Mouse (Mus musculus) liver, embryonic 16.5 days (tissue): ENCODE data around the gene Tanc1. TPM values are rescaled to one million over a fixed set of nuclear protein-coding genes. Genes with fewer than 3 reads are reported as not detected.
A peak's percentile ranks its signal among the peaks of the same experiment; 100 is the strongest.

ENCODE experiments used
- ATAC-seq: fragments of 200-750 bp; cut with Nextera tagmentation; 2 replicates; pipeline ENCODE4 v1.8.0; 2017; ENCODE audit warnings: low read depth, mild to moderate bottlenecking, moderate number of reproducible peaks, moderate library complexity
- H3K27ac ChIP-seq: fragments of 300-500 bp; sonication (generic); 2 replicates; pipeline ENCODE4 v1.5.1; 2014; ENCODE audit warnings: mild to moderate bottlenecking, low read length
- H3K27me3 ChIP-seq: fragments of 300-500 bp; sonication (generic); 2 replicates; pipeline ENCODE4 v1.6.1; 2014; ENCODE audit warnings: low read depth, low read length, mixed read lengths; ENCODE audit not compliant: control insufficient read depth, insufficient read depth
- H3K36me3 ChIP-seq: fragments of 300-500 bp; sonication (generic); 2 replicates; pipeline ENCODE4 v1.6.1; 2014; ENCODE audit warnings: mild to moderate bottlenecking; ENCODE audit not compliant: control insufficient read depth, insufficient read depth
- H3K4me1 ChIP-seq: fragments of 300-500 bp; sonication (generic); 2 replicates; pipeline ENCODE4 v1.6.1; 2014; ENCODE audit warnings: low read depth, low read length, mixed read lengths; ENCODE audit not compliant: control insufficient read depth
- H3K4me2 ChIP-seq: fragments of 300-500 bp; sonication (generic); 2 replicates; pipeline ENCODE4 v1.6.1; 2014; ENCODE audit warnings: low read depth, low read length, mixed read lengths
- H3K4me3 ChIP-seq: fragments of 300-500 bp; sonication (generic); 2 replicates; pipeline ENCODE4 v1.5.1; 2014; ENCODE audit warnings: low read depth, mild to moderate bottlenecking, low read length
- H3K9ac ChIP-seq: fragments of 300-500 bp; sonication (generic); 2 replicates; pipeline ENCODE4 v1.6.1; 2014; ENCODE audit warnings: low read depth, low read length
- H3K9me3 ChIP-seq: fragments of 300-500 bp; sonication (generic); replicated peaks from 2 replicates; pipeline ENCODE4 v1.6.1; 2016; ENCODE audit warnings: low read length; ENCODE audit not compliant: control insufficient read depth
- WGBS: fragments of 180-500 bp; shearing (Covaris S2); extraction: QIAGEN DNeasy Blood & Tissue Kit; methylation state at CpG from one replicate; pipeline ENCODE4 v1.1.7; 2014; ENCODE audit not compliant: insufficient replicate concordance; 5-methylcytosine and 5-hydroxymethylcytosine counted together
- polyA plus RNA-seq: library from polyadenylated mRNA; unstranded; fragments of >200 nt; fragmentation: Nextera tagmentation; extraction: Ambion mirVana; gene quantifications from 2 replicates; pipeline ENCODE4 v1.2.1, GENCODE M21; 2015

The Tanc1 gene
- polyA plus RNA-seq, 1 experiment from 2014 or later = 3.9 TPM

DNA sequence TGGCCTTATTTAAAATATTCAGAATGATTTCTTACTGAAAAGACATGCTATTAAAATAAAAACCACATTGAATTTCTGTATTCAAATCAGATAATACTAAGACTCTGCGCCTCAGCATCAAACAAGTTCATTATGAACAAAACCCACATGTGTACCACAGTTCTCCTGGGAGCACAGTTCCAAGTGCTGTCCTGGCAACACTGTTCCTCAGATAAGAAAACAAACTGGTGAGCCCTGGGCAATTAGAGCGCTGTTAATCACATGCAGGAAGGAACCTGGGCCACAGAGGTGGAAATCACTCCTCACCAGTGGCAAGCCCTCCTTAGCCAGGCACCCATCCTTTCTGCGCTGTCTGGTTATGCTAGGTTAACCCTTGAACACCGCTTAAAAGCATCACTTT is 265.5 kb downstream of the Tanc1 start:
- Histone ChIP-seq H3K4me2 (no peak overlapping the region), H3K4me3 (no peak overlapping the region), H3K9ac (no peak overlapping the region), H3K4me1 (peaks cover 8% of the 10 kb centered on the region), H3K9me3 (no peaks in the 10 kb centered on the region), H3K27ac (no peak overlapping the region), H3K27me3 (no peaks in the 10 kb centered on the region), H3K36me3 (no peaks in the 10 kb centered on the region)
- ATAC-seq = no peak
- 72% methylated on average over 4 of the region's 4 CpGs for WGBS

DNA sequence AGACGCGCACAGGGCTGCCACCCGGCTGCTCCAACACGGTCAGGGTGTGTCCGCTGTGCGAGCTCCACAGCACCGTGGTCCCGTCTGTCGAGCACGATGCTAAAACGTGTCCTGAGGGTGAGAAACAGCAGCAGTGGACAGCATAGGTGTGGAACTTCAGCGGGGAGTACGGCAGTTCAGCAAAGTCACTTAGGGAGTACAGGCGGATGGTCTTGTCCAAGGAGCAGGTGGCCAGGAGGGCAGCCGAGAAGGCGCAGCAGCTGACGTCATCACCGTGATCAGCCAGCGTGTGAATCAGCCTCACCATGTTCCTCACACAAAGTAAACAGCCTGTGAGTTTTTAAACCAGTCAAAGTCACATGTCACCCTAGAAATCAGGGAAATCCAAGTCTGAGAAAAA is 266.4 kb downstream of the Tanc1 start:
- no peak overlapping the region for H3K9ac ChIP-seq
- no peak overlapping the region for H3K27ac ChIP-seq
- no peak overlapping the region for H3K4me2 ChIP-seq
- H3K4me3 ChIP-seq = no peak overlapping the region
- peaks cover 13% of the 10 kb centered on the region for H3K4me1 ChIP-seq
- H3K9me3 ChIP-seq = no peaks in the 10 kb centered on the region
- H3K36me3 ChIP-seq = no peaks in the 10 kb centered on the region
- no peaks in the 10 kb centered on the region for H3K27me3 ChIP-seq
- no peak for ATAC-seq
- WGBS = 84% methylated on average over 19 of the region's 19 CpGs

DNA sequence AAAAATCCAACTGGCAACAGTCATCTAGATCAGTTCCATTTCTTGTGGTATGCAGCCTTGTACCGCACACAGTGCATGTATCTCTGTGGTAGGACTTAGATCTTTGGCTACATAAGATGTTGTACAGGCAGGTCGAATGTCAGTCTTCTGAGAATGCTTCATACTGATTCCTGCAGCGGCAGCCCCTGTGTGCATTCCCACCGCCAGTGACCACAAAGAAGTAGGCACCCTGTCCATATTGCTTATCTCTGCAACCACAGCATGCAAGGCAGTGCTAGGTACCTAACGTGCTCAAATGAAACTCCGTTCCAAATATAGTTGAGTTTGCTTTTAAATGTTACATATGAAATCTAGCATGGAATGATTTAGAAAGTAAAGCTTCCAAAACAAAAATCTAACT is 269.6 kb downstream of the Tanc1 start:
- Histone ChIP-seq H3K27me3 (no peaks in the 10 kb centered on the region), H3K4me2 (peak overlapping the region; percentile 96), H3K4me1 (peaks cover 18% of the 10 kb centered on the region), H3K9ac (peak overlapping the region; percentile 80; the same call in 1 of the 2 replicates), H3K9me3 (no peaks in the 10 kb centered on the region), H3K36me3 (no peaks in the 10 kb centered on the region), H3K4me3 (peak overlapping the region; percentile 84), H3K27ac (no peak overlapping the region)
- ATAC-seq = no peak
- 15% methylated on average over 6 of the region's 6 CpGs for WGBS

GRCm38 (mm10) chr2:59881831-59882741 is 270.2 kb downstream of the Tanc1 start, which contains the start of gene Wdsub1:
Wdsub1 (minus strand) TSS chr2:59882591.
- peak within 1 kb of the TSS; percentile 80 for H3K27ac ChIP-seq
- 2% methylated on average over 57 of the region's 57 CpGs for WGBS
- H3K9ac ChIP-seq = peak within 1 kb of the TSS; percentile 80
- H3K36me3 ChIP-seq = no peaks in the 10 kb centered on the region
- ATAC-seq = peak; percentile 94
- H3K27me3 ChIP-seq = no peaks in the 10 kb centered on the region
- H3K4me2 ChIP-seq = peak within 1 kb of the TSS; percentile 96
- peak within 1 kb of the TSS; percentile 84 for H3K4me3 ChIP-seq
- no peaks in the 10 kb centered on the region for H3K9me3 ChIP-seq
- peaks cover 18% of the 10 kb centered on the region for H3K4me1 ChIP-seq

GRCm38 (mm10) chr2:59882742-59883281 is 271.0 kb downstream of the Tanc1 start:
- Histone ChIP-seq H3K27ac (peak overlapping the region; percentile 80), H3K9ac (peak overlapping the region; percentile 80; the same call in 1 of the 2 replicates)
- 25% methylated on average over 8 of the region's 8 CpGs for WGBS

GRCm38 (mm10) chr2:59889699-59890098 is 277.9 kb downstream of the Tanc1 start:
- no peaks in the 10 kb centered on the region for H3K27me3 ChIP-seq
- no peak for ATAC-seq
- no peaks in the 10 kb centered on the region for H3K4me1 ChIP-seq
- H3K9ac ChIP-seq = no peak overlapping the region
- no peaks in the 10 kb centered on the region for H3K9me3 ChIP-seq
- no peak overlapping the region for H3K27ac ChIP-seq
- H3K36me3 ChIP-seq = no peaks in the 10 kb centered on the region
- no peak overlapping the region for H3K4me3 ChIP-seq
- H3K4me2 ChIP-seq = no peak overlapping the region
- WGBS = 61% methylated on average over 6 of the region's 6 CpGs

More at GRCm38 (mm10) chr2:59882742-59883281, 271.0 kb downstream of the Tanc1 start:
- ATAC-seq = peak; percentile 52
- Histone ChIP-seq H3K36me3 (no peaks in the 10 kb centered on the region), H3K4me2 (peak overlapping the region; percentile 96), H3K9me3 (no peaks in the 10 kb centered on the region), H3K4me1 (peaks cover 18% of the 10 kb centered on the region), H3K27me3 (no peaks in the 10 kb centered on the region), H3K4me3 (peak overlapping the region; percentile 84)

Other genes starting within 250 kb of the Tanc1 start
- gene Dapl1, start 127.4 kb upstream of the Tanc1 start, polyA plus RNA-seq = not detected in 2 replicates